Mouse (Mus musculus): ENCODE data around the gene C1qa. TPM values are rescaled to one million over a fixed set of nuclear protein-coding genes. Genes with fewer than 3 reads are reported as not detected.

The C1qa gene
- total and polyA plus RNA-seq, 3 experiments = not detected

- Histone ChIP-seq H3K4me3 (replicated peaks in 1 of 3; ENCODE audit: low read depth in 2 of 3, low read length in 2 of 3, poor library complexity in 1 of 3) (no peak overlapping the region), H3K9me3 (replicated peaks; ENCODE audit: low read length) (peaks cover 3% of the 10 kb centered on the region), H3K27ac (ENCODE audit: insufficient read depth, low read depth) (no peak overlapping the region), H3K27me3 (replicated peaks) (peaks cover 89% of the 10 kb centered on the region), H3K9ac (ENCODE audit: insufficient read depth, low read depth) (no peak overlapping the region), H3K36me3 (replicated peaks in 1 of 2; ENCODE audit: control insufficient read depth in 1 of 2, insufficient read depth in 1 of 2, low read length in 1 of 2) (no peaks in the 10 kb centered on the region), H3K79me2 (replicated peaks; ENCODE audit: control insufficient read depth, extremely low read depth, insufficient read depth, poor library complexity, severe bottlenecking) (no peaks in the 10 kb centered on the region), H3K4me1 (ENCODE audit: control insufficient read depth in 1 of 2, insufficient read depth in 2 of 2) (0 out of 4 replicates have a peak, but pooled peaks cover 0 to 2% of the 10 kb centered on the region in 2 experiments), H3K4me2 (ENCODE audit: insufficient read depth, low read depth, poor library complexity, severe bottlenecking) (no peak overlapping the region)
- in situ Hi-C loops (cut with MboI; ENCODE audit: low pct_ligation_motif_present, low pct_unique_long_range_greater_than_20kb, low sequenced_read_pairs) (no loop called here), dilution Hi-C loops (cut with MboI; ENCODE audit: extremely low pct_ligation_motif_present, extremely low pct_unique_long_range_greater_than_20kb, low sequenced_read_pairs) (no loop called here)
- TF ChIP-seq ZC3H11A (IDR thresholded peaks at IDR 0.05; ENCODE audit: low read depth, low read length) (no peak), CHD1 (IDR thresholded peaks at IDR 0.05; ENCODE audit: low read depth, low read length) (no peak), RAD21 (IDR thresholded peaks at IDR 0.05; ENCODE audit: low read depth, low read length) (no peak), TCF12 (IDR thresholded peaks at IDR 0.05; ENCODE audit: low read depth, low read length) (no peak), NELFE (IDR thresholded peaks at IDR 0.05; ENCODE audit: low read depth, low read length) (no peak), BHLHE40 (IDR thresholded peaks at IDR 0.05; ENCODE audit: low read depth, low read length) (no peak), ZMIZ1 (IDR thresholded peaks at IDR 0.05; ENCODE audit: low read depth, low read length) (no peak), KAT2A (IDR thresholded peaks at IDR 0.05; ENCODE audit: insufficient replicate concordance, low read length) (no peak), ZKSCAN1 (IDR thresholded peaks at IDR 0.05; ENCODE audit: borderline replicate concordance, low read depth, low read length) (no peak), ZNF384 (IDR thresholded peaks at IDR 0.05; ENCODE audit: low read depth, low read length) (no peak), CHD2 (IDR thresholded peaks at IDR 0.05; ENCODE audit: low read length) (no peak), RCOR1 (conservative IDR thresholded peaks at IDR 0.05; ENCODE audit: low read depth, low read length) (no peak), JUN (IDR thresholded peaks at IDR 0.05; ENCODE audit: insufficient read depth, low read depth, low read length) (no peak), TBP (conservative IDR thresholded peaks at IDR 0.05; ENCODE audit: low read depth, low read length) (no peak), MAX (IDR thresholded peaks at IDR 0.05; ENCODE audit: low read length) (no peak), JUND (conservative IDR thresholded peaks at IDR 0.05; ENCODE audit: low read depth, low read length) (no peak), PAX5 (IDR thresholded peaks at IDR 0.05; ENCODE audit: low read length) (no peak), GABPA (IDR thresholded peaks at IDR 0.05; ENCODE audit: insufficient replicate concordance, low read depth, low read length) (no peak), USF2 (conservative IDR thresholded peaks at IDR 0.05; ENCODE audit: low read depth, low read length) (no peak), MAZ (IDR thresholded peaks at IDR 0.05; ENCODE audit: low read depth, low read length) (no peak)
- DNase-seq (ENCODE audit: extremely low read depth) = no peak
Observed at GRCm38 (mm10) chr4:136911211-136911646, 12.6 kb upstream of the C1qa start.

- in situ Hi-C loops (cut with MboI; ENCODE audit: low pct_ligation_motif_present, low pct_unique_long_range_greater_than_20kb, low sequenced_read_pairs) = no loop called here
- Histone ChIP-seq H3K4me2 (ENCODE audit: insufficient read depth, low read depth, poor library complexity, severe bottlenecking) (no peak overlapping the region), H3K9ac (ENCODE audit: insufficient read depth, low read depth) (no peak overlapping the region), H3K27ac (ENCODE audit: insufficient read depth, low read depth) (no peak overlapping the region), H3K4me1 (ENCODE audit: control insufficient read depth in 1 of 2, insufficient read depth in 2 of 2) (no peaks in the 10 kb centered on the region), H3K27me3 (replicated peaks) (peaks cover 90% of the 10 kb centered on the region), H3K9me3 (replicated peaks; ENCODE audit: low read length) (peaks cover 3% of the 10 kb centered on the region), H3K79me2 (replicated peaks; ENCODE audit: control insufficient read depth, extremely low read depth, insufficient read depth, poor library complexity, severe bottlenecking) (no peaks in the 10 kb centered on the region), H3K36me3 (replicated peaks in 1 of 2; ENCODE audit: control insufficient read depth in 1 of 2, insufficient read depth in 1 of 2, low read length in 1 of 2) (no peaks in the 10 kb centered on the region), H3K4me3 (replicated peaks in 1 of 3; ENCODE audit: low read depth in 2 of 3, low read length in 2 of 3, poor library complexity in 1 of 3) (no peak overlapping the region)
- dilution Hi-C loops (cut with MboI; ENCODE audit: extremely low pct_ligation_motif_present, extremely low pct_unique_long_range_greater_than_20kb, low sequenced_read_pairs) = no loop called here
- TF ChIP-seq MAFK (IDR thresholded peaks at IDR 0.05; ENCODE audit: insufficient replicate concordance, low read length) (no peak), POLR2A (IDR thresholded peaks at IDR 0.05; ENCODE audit: low read depth, low read length) (no peak), ZNF384 (IDR thresholded peaks at IDR 0.05; ENCODE audit: low read depth, low read length) (no peak), ETS1 (conservative IDR thresholded peaks at IDR 0.05; ENCODE audit: low read depth, low read length) (no peak), UBTF (IDR thresholded peaks at IDR 0.05; ENCODE audit: low read depth, low read length) (no peak), CHD2 (IDR thresholded peaks at IDR 0.05; ENCODE audit: low read length) (no peak), SMC3 (IDR thresholded peaks at IDR 0.05; ENCODE audit: low read depth, low read length) (no peak), EP300 (IDR thresholded peaks at IDR 0.05; ENCODE audit: low read length) (no peak), GABPA (IDR thresholded peaks at IDR 0.05; ENCODE audit: insufficient replicate concordance, low read depth, low read length) (no peak), HCFC1 (IDR thresholded peaks at IDR 0.05; ENCODE audit: low read depth, low read length) (no peak), TBP (conservative IDR thresholded peaks at IDR 0.05; ENCODE audit: low read depth, low read length) (no peak), RCOR1 (conservative IDR thresholded peaks at IDR 0.05; ENCODE audit: low read depth, low read length) (no peak), MAZ (IDR thresholded peaks at IDR 0.05; ENCODE audit: low read depth, low read length) (no peak), CHD1 (IDR thresholded peaks at IDR 0.05; ENCODE audit: low read depth, low read length) (no peak), JUN (IDR thresholded peaks at IDR 0.05; ENCODE audit: insufficient read depth, low read depth, low read length) (no peak), ZC3H11A (IDR thresholded peaks at IDR 0.05; ENCODE audit: low read depth, low read length) (no peak)
- no peak for DNase-seq (ENCODE audit: extremely low read depth)
Observed at GRCm38 (mm10) chr4:136907809-136908208, 9.2 kb upstream of the C1qa start.
